Mouse (Mus musculus) liver, embryonic 11.5 days (tissue): ENCODE measurements at regions not wholly inside any gene's neighbourhood (a gene's known extent, or its start where the extent isn't known, plus 50 kb on each side); places are given as distances from the start of the nearest gene placed in this dataset.

Experiments
- ATAC-seq: fragments of 200-750 bp; cut with Nextera tagmentation; replicated peaks from 2 replicates; pipeline ENCODE4 v1.8.0; 2017; ENCODE audit warnings: moderate number of reproducible peaks, mild to moderate bottlenecking, moderate TSS enrichment, moderate library complexity; ENCODE audit not compliant: low FRiP score
- DNase-seq: peaks from one replicate; pipeline ENCODE4 v3.0.0-alpha.2; 2017; ENCODE audit warnings: low spot score
- H3K27ac ChIP-seq: fragments of 300-500 bp; sonication (generic); 2 replicates; pipeline ENCODE4 v1.5.1; 2014; ENCODE audit warnings: mild to moderate bottlenecking, low read depth, low read length, control low read depth
- H3K27me3 ChIP-seq: fragments of 300-500 bp; sonication (generic); replicated peaks from 2 replicates; pipeline ENCODE4 v1.6.1; 2014; ENCODE audit warnings: low read length, mixed read lengths; ENCODE audit not compliant: control insufficient read depth, insufficient read depth
- H3K36me3 ChIP-seq: fragments of 300-500 bp; sonication (generic); 2 replicates; pipeline ENCODE4 v1.6.1; 2014; ENCODE audit warnings: mild to moderate bottlenecking, low read length, moderate library complexity, mixed read lengths; ENCODE audit not compliant: control insufficient read depth, insufficient read depth
- H3K4me1 ChIP-seq: fragments of 300-500 bp; sonication (generic); replicated peaks from 2 replicates; pipeline ENCODE4 v1.6.1; 2014; ENCODE audit warnings: low read length, mixed read lengths; ENCODE audit not compliant: control insufficient read depth, insufficient read depth
- H3K4me2 ChIP-seq: fragments of 300-500 bp; sonication (generic); 2 replicates; pipeline ENCODE4 v1.6.1; 2014; ENCODE audit warnings: mild to moderate bottlenecking, control low read depth, moderate library complexity
- H3K4me3 ChIP-seq: fragments of 300-500 bp; sonication (generic); 2 replicates; pipeline ENCODE4 v1.5.1; 2014; ENCODE audit warnings: low read depth, low read length, control low read depth
- H3K9ac ChIP-seq: fragments of 300-500 bp; sonication (generic); 2 replicates; pipeline ENCODE4 v1.6.1; 2014; ENCODE audit warnings: low read depth, low read length, control low read depth
- H3K9me3 ChIP-seq: fragments of 300-500 bp; sonication (generic); 2 replicates; pipeline ENCODE4 v1.6.1; 2016; ENCODE audit warnings: low read length, inconsistent platforms, mixed read lengths; ENCODE audit not compliant: control insufficient read depth
- WGBS: fragments of 180-500 bp; shearing (Covaris S2); extraction: QIAGEN DNeasy Blood & Tissue Kit; methylation state at CpG from one replicate; pipeline ENCODE4 v1.1.7; 2014; 5-methylcytosine and 5-hydroxymethylcytosine counted together

DNA sequence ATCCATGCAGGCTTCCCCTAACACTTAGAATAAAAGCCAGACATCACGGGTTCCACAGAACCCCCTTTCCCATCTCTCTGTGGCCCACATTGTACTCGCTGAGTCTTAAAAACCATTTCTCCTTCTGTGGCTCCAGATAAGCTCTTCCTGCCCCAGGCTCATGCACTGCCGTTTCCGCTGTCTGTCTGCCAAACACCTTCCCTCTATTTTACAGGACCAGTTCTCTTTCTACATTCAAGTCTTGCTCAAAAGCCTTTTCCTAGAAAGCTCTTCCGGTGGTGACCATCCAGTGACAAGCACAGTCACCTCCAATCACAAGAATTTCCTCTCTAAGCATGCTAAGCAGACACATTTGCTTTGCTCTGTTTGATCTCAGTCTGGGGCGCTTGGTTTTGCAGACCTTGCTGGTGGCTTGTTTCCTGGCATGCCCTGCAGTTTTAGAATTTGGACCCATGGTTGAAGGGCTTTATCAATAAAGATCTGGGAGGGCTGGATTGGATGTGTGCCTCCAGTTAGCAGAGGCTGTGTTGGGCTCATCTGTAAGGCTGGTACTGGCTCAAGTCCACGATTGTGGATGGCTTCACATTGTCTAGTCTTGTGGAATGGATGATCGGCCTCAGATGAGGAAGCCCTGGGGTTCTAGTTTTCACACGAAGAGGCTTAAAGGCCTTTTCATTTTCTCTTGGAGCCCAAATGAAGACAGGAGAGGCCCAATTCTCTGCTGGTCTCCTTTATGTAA, 87.8 kb upstream of the Lhx1 start:
- WGBS, result 37% methylated on average over 9 of the region's 9 CpGs
- Histone ChIP-seq H3K36me3 (no peaks in the 10 kb centered on the region), H3K4me3 (no peak overlapping the region), H3K27me3 (peaks cover 8% of the 10 kb centered on the region), H3K4me1 (peaks cover 4% of the 10 kb centered on the region; the same call in 1 of the 2 replicates), H3K9me3 (no peaks in the 10 kb centered on the region), H3K4me2 (no peak overlapping the region; the same call in 1 of the 2 replicates), H3K27ac (no peak overlapping the region), H3K9ac (no peak overlapping the region)
- no peak for DNase-seq
- no peak for ATAC-seq

DNA sequence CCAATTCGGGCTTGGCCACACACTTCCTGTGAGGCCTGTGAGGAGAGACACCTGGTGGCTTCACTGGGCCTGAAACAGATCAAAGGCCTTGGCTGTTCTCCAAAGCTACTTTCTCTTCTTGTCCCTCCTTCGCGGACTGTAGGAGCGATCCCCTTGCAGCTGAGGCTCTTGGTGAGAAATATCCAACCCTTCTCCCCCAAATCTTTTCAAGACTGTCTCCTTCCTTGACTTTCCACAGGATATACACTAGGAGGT, 86.2 kb upstream of the Lhx1 start:
- ATAC-seq (no peak), DNase-seq (no peak)
- H3K27me3 ChIP-seq, result peaks cover 14% of the 10 kb centered on the region
- 60% methylated on average over 4 of the region's 4 CpGs for WGBS
- H3K4me2 ChIP-seq, result no peak overlapping the region
- H3K4me1 ChIP-seq, result peaks cover 4% of the 10 kb centered on the region; the same call in 1 of the 2 replicates
- H3K36me3 ChIP-seq, result no peaks in the 10 kb centered on the region
- no peaks in the 10 kb centered on the region for H3K9me3 ChIP-seq
- no peak overlapping the region for H3K9ac ChIP-seq
- H3K4me3 ChIP-seq, result no peak overlapping the region
- no peak overlapping the region for H3K27ac ChIP-seq

DNA sequence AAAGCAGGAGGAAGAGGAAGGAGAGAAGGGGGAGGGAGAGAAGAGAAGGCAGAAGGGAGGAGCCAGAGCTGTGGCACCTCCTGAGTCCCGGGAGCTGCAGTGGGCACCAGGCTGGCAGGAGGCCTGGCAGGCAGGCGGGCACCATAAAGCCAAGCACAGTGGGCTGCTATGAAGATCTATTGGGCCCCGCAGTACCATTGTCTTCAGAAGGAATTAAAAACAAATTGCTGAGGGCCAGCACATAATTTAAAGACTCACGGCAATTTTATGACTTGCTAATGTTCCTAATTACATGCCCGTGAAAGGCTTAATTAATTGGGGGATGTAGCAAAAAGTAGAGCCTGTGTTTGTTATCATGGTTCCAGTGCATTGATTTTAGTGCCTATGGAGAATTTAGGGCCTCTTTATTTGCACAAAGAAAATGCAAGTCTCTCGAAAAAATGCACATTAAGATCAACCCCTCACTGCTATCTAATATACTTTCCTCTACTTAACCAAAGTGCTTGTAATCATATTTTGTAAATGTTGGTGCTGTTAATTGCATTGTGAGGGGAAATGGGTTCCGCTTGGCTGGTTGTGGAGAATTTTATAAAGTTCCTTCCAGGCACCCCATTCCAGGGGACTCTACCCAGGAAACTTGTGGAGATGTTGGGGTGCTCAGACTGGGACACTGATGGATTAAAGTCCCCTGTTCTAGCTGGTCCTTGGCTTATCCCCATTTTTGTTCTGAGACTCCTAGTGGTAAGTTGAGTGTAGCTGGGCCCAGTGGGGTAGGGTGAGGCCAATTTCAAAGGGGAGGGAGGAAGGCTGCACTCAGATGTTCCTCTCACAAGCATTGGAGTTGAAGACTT, 85.7 kb upstream of the Lhx1 start:
- peaks cover 16% of the 10 kb centered on the region for H3K27me3 ChIP-seq
- no peak for ATAC-seq

DNA sequence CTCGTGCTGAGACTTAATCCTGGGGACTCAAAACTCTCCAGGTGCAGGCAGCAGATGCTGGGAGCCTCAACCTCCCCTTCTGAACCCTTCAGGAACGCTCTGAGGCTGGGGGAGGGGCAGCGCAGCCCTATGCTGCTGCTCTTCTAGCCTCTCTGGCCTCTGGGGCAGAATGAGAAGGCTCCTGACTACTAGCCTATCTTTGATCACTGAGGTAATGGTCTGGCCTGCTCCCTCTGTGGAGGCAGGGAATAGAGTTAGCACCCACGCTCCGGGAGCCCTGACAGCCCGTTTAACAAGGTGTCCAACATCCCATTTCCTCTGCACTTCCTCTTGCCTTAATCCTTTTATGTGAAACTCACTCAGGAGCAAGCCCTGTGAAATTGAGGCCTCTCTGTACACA, 79.4 kb upstream of the Lhx1 start:
- Histone ChIP-seq H3K27me3 (peaks cover 24% of the 10 kb centered on the region), H3K36me3 (no peaks in the 10 kb centered on the region), H3K4me2 (no peak overlapping the region), H3K9ac (no peak overlapping the region), H3K27ac (no peak overlapping the region), H3K9me3 (no peaks in the 10 kb centered on the region), H3K4me1 (peaks cover 4% of the 10 kb centered on the region; the same call in 1 of the 2 replicates), H3K4me3 (no peak overlapping the region)
- ATAC-seq, result no peak
- 13% methylated on average over 6 of the region's 6 CpGs for WGBS
- no peak for DNase-seq

More for the DNA sequence above, 85.7 kb upstream of the Lhx1 start:
- DNase-seq, result no peak
- H3K9me3 ChIP-seq, result no peaks in the 10 kb centered on the region
- no peak overlapping the region for H3K27ac ChIP-seq
- H3K4me3 ChIP-seq, result no peak overlapping the region
- H3K4me1 ChIP-seq, result peaks cover 4% of the 10 kb centered on the region; the same call in 1 of the 2 replicates
- no peak overlapping the region for H3K9ac ChIP-seq
- H3K4me2 ChIP-seq, result no peak overlapping the region
- WGBS, result 80% methylated on average over 7 of the region's 7 CpGs
- no peaks in the 10 kb centered on the region for H3K36me3 ChIP-seq

DNA sequence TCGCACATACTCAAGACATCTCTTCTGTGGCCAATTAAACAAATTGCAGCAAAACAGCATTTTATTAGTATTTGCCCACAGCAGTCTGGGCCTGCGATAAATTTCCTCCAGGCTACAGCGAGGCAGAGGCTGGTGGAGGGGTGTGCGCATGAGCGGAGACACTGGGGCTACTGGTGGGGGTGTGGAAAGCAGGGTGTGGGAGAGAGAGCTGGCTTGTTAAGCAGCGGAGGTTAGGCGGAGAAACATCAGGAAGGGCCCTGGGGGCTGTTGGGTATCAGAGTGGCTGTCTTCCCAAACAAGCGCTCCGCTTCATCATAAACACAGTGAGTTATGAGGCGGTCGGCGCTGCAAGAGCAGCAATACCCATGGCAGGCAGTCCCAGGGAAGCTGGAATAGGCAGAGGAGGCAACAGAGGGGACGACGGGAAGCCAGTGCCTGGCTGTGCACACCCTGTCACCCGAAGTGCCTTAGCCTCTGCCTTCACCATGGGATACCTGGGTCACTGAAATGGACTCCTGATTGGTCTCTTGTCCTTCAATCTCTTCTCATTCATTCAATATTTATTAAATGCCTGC, 74.0 kb upstream of the Lhx1 start:
- H3K4me3 ChIP-seq, result no peak overlapping the region
- H3K9me3 ChIP-seq, result no peaks in the 10 kb centered on the region
- H3K36me3 ChIP-seq, result no peaks in the 10 kb centered on the region
- no peak for DNase-seq
- H3K4me2 ChIP-seq, result no peak overlapping the region
- WGBS, result 65% methylated on average over 15 of the region's 15 CpGs
- H3K27me3 ChIP-seq, result peaks cover 4% of the 10 kb centered on the region; the same call in 1 of the 2 replicates
- H3K4me1 ChIP-seq, result peaks cover 2% of the 10 kb centered on the region; the same call in 1 of the 2 replicates
- no peak overlapping the region for H3K9ac ChIP-seq
- no peak overlapping the region for H3K27ac ChIP-seq
- ATAC-seq, result no peak

DNA sequence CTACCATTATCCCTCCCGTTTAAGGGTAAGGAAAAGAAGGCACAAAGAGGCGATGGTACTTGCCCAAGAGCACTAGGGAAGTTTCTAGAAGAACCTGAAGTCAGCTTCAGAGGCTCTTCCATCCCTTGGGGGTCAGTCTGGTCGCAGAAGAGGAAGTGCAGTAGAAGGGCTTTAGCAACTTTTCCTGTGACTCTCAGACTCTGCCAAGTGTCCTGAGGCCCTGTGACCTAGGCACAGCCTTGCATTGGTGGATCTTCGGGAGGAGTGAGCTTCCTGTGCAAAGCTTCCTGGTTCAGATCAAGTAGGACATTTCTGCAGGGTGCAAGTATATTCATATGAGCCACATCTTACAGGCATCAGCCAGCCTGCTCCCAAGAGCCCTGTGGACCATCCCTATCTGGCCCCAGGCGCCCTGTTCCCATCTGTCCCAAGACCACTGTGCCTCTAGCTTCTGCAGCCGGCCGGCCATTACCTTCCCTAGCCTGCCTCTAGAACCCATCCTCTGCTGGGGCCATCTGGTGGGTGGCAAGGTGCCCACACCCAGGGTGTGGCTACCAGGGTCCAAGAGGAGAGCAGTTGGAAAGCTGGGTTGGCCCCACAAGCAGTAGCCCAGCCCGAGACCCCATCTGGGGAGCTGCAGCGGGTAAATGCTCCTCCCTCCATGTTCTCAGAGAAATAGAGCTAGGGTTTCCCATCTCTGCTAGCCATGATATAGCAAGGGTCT, 72.4 kb upstream of the Lhx1 start:
- ATAC-seq (no peak), DNase-seq (no peak)
- H3K4me1 ChIP-seq, result peaks cover 9% of the 10 kb centered on the region
- H3K9me3 ChIP-seq, result no peaks in the 10 kb centered on the region
- no peak overlapping the region for H3K27ac ChIP-seq
- 70% methylated on average over 9 of the region's 9 CpGs for WGBS
- no peak overlapping the region for H3K4me3 ChIP-seq
- H3K9ac ChIP-seq, result no peak overlapping the region
- peaks cover 4% of the 10 kb centered on the region; the same call in 1 of the 2 replicates for H3K27me3 ChIP-seq
- no peak overlapping the region for H3K4me2 ChIP-seq
- H3K36me3 ChIP-seq, result no peaks in the 10 kb centered on the region

DNA sequence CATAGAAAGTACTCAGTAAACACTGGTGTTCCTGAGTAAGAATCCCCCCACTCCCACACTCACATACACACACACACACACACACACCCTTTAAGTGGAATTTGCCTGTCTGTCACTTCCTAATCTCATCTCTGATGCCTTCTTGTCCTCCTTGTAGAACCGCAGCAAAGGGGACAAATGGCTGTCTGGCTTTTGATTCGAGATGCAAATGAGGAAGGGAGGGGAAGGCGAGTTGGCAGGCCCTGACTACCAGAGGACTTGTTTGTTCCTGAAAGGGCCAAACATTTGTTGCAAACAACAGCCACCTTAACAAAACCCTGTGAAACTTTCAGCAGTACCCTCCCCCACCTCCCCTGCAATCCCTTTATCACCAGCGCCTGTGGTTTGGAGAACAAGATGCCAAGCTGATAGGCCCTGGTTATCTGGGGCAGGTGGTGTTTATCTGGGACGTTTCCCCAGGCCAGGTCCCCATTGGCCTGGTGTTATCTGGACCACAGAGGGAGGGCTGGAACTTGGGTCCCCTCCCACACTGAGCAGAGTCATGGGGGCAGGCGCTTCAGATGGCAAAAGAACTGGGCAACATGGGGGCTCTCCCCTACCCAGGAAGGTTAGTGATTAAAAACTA, 67.5 kb upstream of the Lhx1 start:
- Histone ChIP-seq H3K27ac (no peak overlapping the region; the same call in 1 of the 2 replicates), H3K9me3 (no peaks in the 10 kb centered on the region), H3K4me3 (no peak overlapping the region), H3K9ac (no peak overlapping the region), H3K4me2 (peak overlapping the region; percentile 45), H3K27me3 (peaks cover 24% of the 10 kb centered on the region), H3K36me3 (no peaks in the 10 kb centered on the region), H3K4me1 (peaks cover 18% of the 10 kb centered on the region)
- DNase-seq (no peak), ATAC-seq (peak; percentile 96)
- WGBS, result 3% methylated on average over 6 of the region's 6 CpGs

DNA sequence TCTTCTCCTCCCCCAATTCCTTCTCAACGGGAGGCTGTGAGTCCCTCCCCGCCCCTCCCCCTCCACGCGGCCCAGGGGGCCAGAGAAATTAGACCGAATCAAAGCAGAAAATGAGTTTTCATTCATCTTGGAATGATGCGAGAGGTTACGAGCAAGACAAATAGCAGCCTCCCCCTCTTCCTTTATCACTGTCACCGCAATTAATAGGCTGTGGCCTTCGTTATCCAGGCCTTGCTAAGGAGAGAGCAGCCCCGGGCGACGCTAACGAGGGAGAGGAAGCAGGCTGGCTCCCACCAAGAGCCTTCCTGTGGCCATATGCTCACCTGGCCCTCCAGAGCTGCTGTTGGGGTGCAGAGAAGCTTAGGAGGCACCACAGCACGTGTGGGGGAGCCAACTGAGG, 61.8 kb upstream of the Lhx1 start:
- H3K27me3 ChIP-seq, result peaks cover 28% of the 10 kb centered on the region
- no peaks in the 10 kb centered on the region for H3K9me3 ChIP-seq
- H3K4me3 ChIP-seq, result no peak overlapping the region
- no peaks in the 10 kb centered on the region for H3K36me3 ChIP-seq
- H3K4me1 ChIP-seq, result peaks cover 3% of the 10 kb centered on the region; the same call in 1 of the 2 replicates
- H3K9ac ChIP-seq, result no peak overlapping the region
- DNase-seq (no peak), ATAC-seq (no peak)
- H3K27ac ChIP-seq, result no peak overlapping the region
- 44% methylated on average over 14 of the region's 14 CpGs for WGBS
- H3K4me2 ChIP-seq, result no peak overlapping the region
